Mouse (Mus musculus): ENCODE measurements around the gene Rexo1.

- TF ChIP-seq CTCF (IDR thresholded peaks at IDR 0.05; ENCODE audit: control insufficient read depth, insufficient read depth, insufficient read length) (no peak), USF1 (IDR thresholded peaks at IDR 0.05; ENCODE audit: low read depth) (no peak), MYOG (IDR thresholded peaks at IDR 0.05; ENCODE audit: control insufficient read depth, extremely low read depth, insufficient read length) (no peak)
Measured at GRCm38 (mm10) chr10:80602698-80603325, 41.5 kb upstream of the Rexo1 start, which contains the start of the genes Scamp4 and Adat3.
